Mouse (Mus musculus) heart, postnatal 36 days (tissue): ENCODE data around the gene Efcab8. TPM values are rescaled to one million over a fixed set of nuclear protein-coding genes. Genes with fewer than 3 reads are reported as not detected.
"Not testable (repeated sequence)": the region's sequence is repeated elsewhere in the genome, so short reads cannot be mapped to it uniquely, and the experiment has no call there.

Experiments used
- DNase-seq, 2 experiments: peaks; one replicate each; pipeline ENCODE4 v3.0.0; 2021 to 2022
- intact Hi-C: fragments of 180-260 bp; cut with DNase I; formaldehyde crosslinking; loops from one replicate; pipeline ENCODE4 v1.15.1; 2025
- total RNA-seq, 2 experiments: library from RNA; stranded (reverse); gene quantifications; 2 replicates each; pipeline ENCODE4 v1.2.3; 2021

Efcab8 gene
- total RNA-seq, 2 experiments from 2014 or later: not detected

DNA sequence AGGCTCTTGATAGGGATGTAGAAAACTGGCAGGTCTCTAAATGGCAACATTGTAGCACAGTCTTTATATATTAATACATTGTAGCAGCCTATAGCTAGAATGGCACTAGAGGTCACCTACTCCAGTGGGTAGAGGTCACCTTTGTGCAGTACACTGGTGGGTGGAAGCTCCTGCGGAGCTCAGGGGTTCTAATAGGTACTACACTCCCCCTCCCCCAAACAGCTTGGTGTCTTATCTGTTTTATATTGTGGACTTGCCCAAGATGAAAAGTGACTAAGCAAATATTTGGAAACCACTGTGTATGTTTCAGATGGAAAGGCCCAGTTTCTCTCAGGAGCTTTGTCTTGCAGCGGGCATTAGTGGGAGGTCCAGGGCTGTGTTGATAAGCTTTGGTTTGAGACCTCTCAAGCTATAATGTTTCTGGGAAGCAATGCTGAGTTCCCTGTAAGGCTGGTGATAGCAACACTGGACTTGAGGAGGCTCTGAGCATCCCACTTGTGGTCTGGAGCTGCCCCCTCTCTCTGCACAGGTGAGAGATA, 42.3 kb downstream of the Efcab8 start:
- intact Hi-C loops: no loop called here
- no peak for DNase-seq

GRCm38 (mm10) chr2:153824593-153824992, 44.9 kb downstream of the Efcab8 start:
- no peak for DNase-seq
- intact Hi-C loops: no loop called here

- DNase-seq, intact Hi-C loops: not testable (repeated sequence)
Observed at GRCm38 (mm10) chr2:153825900-153826299, 46.2 kb downstream of the Efcab8 start.

GRCm38 (mm10) chr2:153827171-153827830, 47.6 kb downstream of the Efcab8 start:
- intact Hi-C loops: no loop called here
- no peak for DNase-seq

- no peak for DNase-seq
- intact Hi-C loops: no loop called here
Observed at GRCm38 (mm10) chr2:153828704-153829103, 49.0 kb downstream of the Efcab8 start.

DNA sequence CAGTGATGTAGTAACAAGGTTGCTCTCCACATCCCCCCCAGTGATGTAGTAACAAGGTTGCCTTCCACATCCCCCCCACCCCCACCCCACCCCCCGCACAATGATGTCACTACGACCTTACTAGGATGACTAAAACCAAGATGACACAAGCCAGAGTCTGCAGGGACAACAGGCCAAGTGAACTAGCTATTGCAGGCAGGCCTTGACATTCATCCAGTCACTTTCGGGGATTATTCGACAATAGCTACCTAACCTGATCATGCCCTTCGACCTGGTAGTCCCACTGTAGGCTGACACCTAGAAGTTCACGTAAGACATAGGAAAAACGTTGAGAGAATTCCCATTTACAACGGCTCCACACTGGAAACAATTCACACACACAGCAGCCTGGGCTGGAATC, 53.6 kb downstream of the Efcab8 start:
- DNase-seq: no peak
- intact Hi-C loops: no loop called here

GRCm38 (mm10) chr2:153842854-153843253, 63.1 kb downstream of the Efcab8 start:
- intact Hi-C loops: no loop called here

DNA sequence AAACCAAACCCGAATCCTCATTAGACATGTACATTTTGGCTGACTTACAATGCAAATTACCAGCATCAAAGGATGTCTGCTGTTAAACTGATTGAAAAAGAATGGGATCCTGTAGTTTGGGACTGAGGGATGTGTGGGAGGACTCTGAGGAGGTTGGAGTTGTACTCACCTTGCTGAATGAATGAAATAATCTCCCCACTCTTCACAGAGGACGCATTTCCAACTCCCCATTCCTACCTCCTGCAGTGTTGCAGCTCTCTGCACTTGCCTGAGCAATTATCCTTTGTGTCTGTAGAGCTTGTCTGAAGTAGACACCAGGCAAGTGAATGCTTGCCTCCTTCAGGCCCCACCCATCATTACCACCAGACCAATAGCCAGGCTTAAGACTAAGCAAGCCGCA, 68.7 kb downstream of the Efcab8 start:
- intact Hi-C loops: no loop called here
- no peak for DNase-seq

More at GRCm38 (mm10) chr2:153842854-153843253, 63.1 kb downstream of the Efcab8 start:
- no peak for DNase-seq

DNA sequence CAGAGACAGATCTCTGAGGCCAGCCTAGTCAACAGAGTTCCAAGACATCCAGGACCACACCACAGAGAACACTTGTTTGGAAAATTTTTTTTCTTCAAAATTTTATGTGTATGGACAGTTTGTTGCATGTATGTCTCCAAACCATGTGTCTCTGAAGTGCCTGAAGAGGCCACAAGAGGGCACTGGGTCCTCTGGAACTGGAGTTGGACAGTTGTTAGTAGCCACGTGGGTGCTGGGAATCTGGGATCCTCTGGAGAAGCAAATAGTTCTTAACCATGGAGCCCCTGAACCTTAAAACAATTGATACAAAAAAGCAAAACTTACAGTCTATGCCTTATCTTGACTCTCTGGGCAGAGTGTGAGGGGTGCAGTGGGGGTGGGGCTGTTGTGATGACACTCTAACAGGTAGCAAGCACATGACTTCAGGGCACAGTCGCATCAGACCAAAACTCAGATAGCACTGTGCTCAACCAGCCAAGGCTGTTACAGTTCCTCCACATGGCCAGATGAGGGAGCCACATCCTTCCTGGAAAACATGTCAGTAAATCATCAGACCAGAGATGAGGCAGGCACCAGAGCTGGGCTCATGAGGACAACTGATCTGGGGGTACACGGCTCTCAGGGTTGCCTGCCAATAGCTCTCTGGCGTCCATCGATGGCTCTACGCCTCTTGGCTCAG, 70.8 kb downstream of the Efcab8 start:
- no peak for DNase-seq
- intact Hi-C loops: loop anchor here (1.0 to 5.0 kb wide), 3 partner anchors 43 to 182 kb away; no protein-coding TSS in a partner anchor

- peak; percentile 28 to 53 for DNase-seq
- intact Hi-C loops: loop anchor here (1.0 to 5.0 kb wide), 3 partner anchors 44 to 182 kb away; no protein-coding TSS in a partner anchor
Observed at GRCm38 (mm10) chr2:153851030-153851360, 71.3 kb downstream of the Efcab8 start.

- intact Hi-C loops: loop anchor here (5.0 kb wide), 1 partner anchor 46 kb away; no protein-coding TSS in a partner anchor
- no peak for DNase-seq
Observed at GRCm38 (mm10) chr2:153853544-153853943, 73.8 kb downstream of the Efcab8 start.

DNA sequence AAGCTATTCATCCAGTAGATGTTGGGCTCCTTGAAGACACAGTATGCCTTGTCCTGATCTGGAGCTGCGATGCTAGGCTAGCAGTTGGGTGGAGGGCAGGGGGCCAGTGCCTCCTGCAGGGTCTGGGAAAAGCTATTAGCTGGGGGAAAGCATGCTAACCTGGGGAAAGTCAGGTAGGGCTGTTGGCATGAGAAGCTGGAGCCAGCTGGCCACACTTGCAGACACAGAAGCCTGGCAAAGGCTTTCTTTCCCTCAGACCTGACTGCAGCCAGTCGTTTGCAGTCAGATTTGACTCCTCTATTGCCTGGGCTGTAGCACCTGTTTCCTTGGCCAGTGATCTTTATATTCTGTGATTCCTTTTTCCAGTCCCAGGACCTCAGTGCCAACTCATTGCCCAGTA, 79.8 kb downstream of the Efcab8 start:
- DNase-seq: no peak
- intact Hi-C loops: no loop called here

DNA sequence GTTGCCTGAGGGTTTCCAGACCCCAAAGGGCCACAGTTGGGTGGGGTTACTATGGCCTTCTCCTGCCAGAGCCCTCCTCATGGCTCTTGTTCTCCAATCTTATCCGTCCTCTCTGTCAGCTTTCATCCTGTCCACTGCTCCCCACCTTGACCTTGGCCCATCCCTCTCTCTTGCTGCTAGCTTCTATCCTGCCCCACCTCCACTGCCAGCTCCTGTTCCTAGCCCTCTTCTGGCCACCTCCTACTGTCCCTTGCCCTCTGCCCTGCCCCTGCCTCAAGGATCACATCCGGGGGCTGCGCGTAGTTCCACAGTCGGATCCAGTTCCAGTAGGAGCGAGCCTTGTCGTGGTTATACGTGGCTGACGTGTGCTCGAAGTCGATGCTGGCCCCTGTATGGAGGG, 80.6 kb downstream of the Efcab8 start:
- DNase-seq: no peak
- intact Hi-C loops: no loop called here

DNA sequence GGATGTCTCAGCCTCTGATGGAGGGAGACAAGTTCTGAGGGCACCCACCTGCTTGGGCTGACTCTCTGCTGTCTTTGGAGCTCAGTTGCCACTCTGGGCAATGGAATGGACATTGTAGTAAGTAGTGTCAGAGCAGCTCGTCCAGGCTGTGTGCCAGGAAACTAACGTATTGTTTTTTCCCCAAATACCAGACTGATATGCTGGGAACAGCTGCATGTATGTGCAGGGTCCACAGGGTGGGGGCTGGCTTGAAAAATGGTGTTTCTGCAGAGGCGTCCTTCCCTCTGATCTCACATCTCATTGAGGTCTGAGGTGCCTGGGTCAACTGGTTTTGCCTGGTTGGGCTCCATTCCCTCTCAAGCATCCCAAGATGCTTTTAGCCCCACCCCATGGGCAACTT, 81.0 kb downstream of the Efcab8 start:
- intact Hi-C loops: no loop called here
- DNase-seq: no peak

DNA sequence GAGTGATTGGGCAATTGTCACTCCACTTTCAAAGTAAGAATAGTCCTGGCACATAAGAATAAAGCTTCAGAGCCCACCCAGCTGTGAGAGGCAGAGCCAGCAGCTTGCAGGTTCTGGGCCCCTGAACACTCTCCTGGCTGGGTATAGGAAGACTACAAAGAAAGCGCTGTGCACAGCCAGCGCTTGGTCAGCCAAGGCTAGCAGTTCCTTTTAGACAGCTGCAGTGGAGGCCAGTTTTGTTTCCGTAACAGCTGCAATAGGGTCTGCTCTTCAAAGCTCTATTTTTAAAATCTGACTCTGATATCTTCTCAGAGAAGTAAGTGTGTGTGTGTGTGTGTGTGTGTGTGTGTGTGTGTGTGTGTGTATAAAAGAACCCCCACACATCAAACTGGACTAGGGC, 82.2 kb downstream of the Efcab8 start:
- DNase-seq: no peak
- intact Hi-C loops: no loop called here

- intact Hi-C loops: no loop called here
- DNase-seq: no peak
Observed at GRCm38 (mm10) chr2:153870984-153871383, 91.3 kb downstream of the Efcab8 start, which contains the start of gene Sun5. Gene Sun5 (minus strand): TSS chr2:153871084.

DNA sequence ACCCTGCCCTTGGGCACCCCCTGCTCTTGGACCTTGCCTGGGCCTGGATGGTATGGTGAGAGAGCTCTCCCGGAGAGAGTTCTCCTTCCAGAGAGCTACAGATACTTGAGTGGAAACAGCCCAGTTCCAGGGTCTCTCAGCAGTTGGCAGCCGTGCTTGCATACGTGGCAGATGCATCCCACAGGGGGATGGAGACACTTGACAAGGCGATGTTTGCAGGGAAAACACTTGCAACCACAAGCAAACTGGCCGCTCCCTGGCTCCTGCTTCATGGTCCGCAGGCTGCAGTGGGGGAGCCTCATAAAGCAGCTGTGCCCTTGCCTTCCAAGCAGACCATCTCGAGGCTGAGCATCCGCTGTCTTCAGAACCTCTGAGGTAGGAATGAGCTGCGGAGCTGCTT, 95.0 kb downstream of the Efcab8 start, which contains the start of gene Bpifb2:
Bpifb2 (plus strand) TSS at position 301 of the 400 bp plus-strand sequence.
- intact Hi-C loops: no loop called here
- no peak for DNase-seq

Other genes with a start within 250 kb of the Efcab8 start
- 1 to 10 TPM; 3.9 to 4.0 TPM for gene Nol4l, start 250.0 kb upstream of the Efcab8 start, total RNA-seq
- 10 to 100 TPM; 11.0 to 12.2 TPM for gene Commd7, start 147.2 kb upstream of the Efcab8 start, total RNA-seq
- gene Dnmt3b, start 130.5 kb upstream of the Efcab8 start, total RNA-seq: 1 to 10 TPM; 1.1 to 1.2 TPM
- gene Dnmt3c, start 83.3 kb upstream of the Efcab8 start, total RNA-seq: not detected
- gene Mapre1, start 38.7 kb upstream of the Efcab8 start, total RNA-seq: 10 to 100 TPM; 51.4 to 57.7 TPM
- not detected for gene Sun5, start 91.2 kb downstream of the Efcab8 start, total RNA-seq
- gene Bpifb2, start 95.1 kb downstream of the Efcab8 start, total RNA-seq: not detected
- gene Bpifb6, start 120.5 kb downstream of the Efcab8 start, total RNA-seq: not detected
- not detected for gene Bpifb3, start 138.3 kb downstream of the Efcab8 start, total RNA-seq
- gene Bpifb4, start 158.3 kb downstream of the Efcab8 start, total RNA-seq: not detected
- gene Bpifa6, start 195.0 kb downstream of the Efcab8 start, total RNA-seq: not detected
- not detected for gene Bpifa2, start 228.3 kb downstream of the Efcab8 start, total RNA-seq